In the genomic region with DNA sequence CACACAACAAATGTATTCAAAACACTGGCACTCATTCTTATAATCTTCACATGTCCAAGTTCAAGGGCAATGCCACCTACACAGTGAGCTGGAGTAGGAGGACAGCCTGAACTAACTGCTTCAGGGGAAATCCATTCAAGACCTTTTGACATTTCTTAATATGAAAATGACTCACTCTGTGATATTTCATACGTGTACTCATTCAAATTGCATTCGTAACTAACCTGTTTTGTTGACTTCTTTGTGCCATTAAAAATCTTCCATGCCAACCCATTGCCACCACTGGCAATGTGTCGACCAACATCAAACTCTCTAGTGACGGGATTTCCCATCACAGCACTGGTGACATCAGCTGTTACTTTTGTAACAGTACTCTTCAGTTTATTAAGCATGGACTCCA, we compare ENCODE assay signal across 30 mouse cellular contexts. TPM values are rescaled to one million over a fixed set of nuclear protein-coding genes. Genes with fewer than 3 reads are reported as not detected.
"Had no signal": no experiment of that assay in that cellular context is flagged by ENCODE, and none has a peak within 500 bp of the region (broad histone marks: within the 10 kb centered on the region; RNA-seq: fewer than 3 reads in every experiment).

No protein-coding gene starts in this region.

- H3K9ac ChIP-seq: heart, embryonic 13.5 days; heart, embryonic 15.5 days; hindbrain, embryonic 13.5 days; hindbrain, embryonic 15.5 days; kidney, embryonic 15.5 days; limb, embryonic 12.5 days; liver, embryonic 12.5 days; liver, embryonic 14.5 days had no signal

- H3K4me1 ChIP-seq: heart, embryonic 13.5 days; heart, embryonic 15.5 days; hindbrain, embryonic 15.5 days; kidney, embryonic 15.5 days; limb, embryonic 10.5 days; limb, embryonic 12.5 days had no signal

- H3K4me3 ChIP-seq: heart, embryonic 13.5 days; heart, embryonic 15.5 days; hindbrain, embryonic 13.5 days; hindbrain, embryonic 15.5 days; kidney, embryonic 15.5 days; layer of hippocampus, adult 2 months; left cerebral cortex, adult 2 months; limb, embryonic 10.5 days; limb, embryonic 12.5 days; liver, embryonic 12.5 days had no signal

- H3K4me2 ChIP-seq: heart, embryonic 11.5 days; heart, embryonic 13.5 days; heart, embryonic 15.5 days; hindbrain, embryonic 13.5 days; hindbrain, embryonic 15.5 days; kidney, embryonic 15.5 days; limb, embryonic 12.5 days; liver, embryonic 12.5 days had no signal

- H3K27me3 ChIP-seq: heart, embryonic 13.5 days; heart, embryonic 15.5 days; hindbrain, embryonic 13.5 days; hindbrain, embryonic 15.5 days; kidney, embryonic 15.5 days; limb, embryonic 12.5 days; liver, embryonic 12.5 days had no signal

- H3K36me3 ChIP-seq: heart, embryonic 15.5 days; hindbrain, embryonic 15.5 days; kidney, embryonic 15.5 days had no signal

- H3K27ac ChIP-seq: heart, embryonic 13.5 days; heart, embryonic 15.5 days; hindbrain, embryonic 13.5 days; hindbrain, embryonic 15.5 days; hindbrain, postnatal 0 days; kidney, embryonic 15.5 days; layer of hippocampus, adult 2 months; left cerebral cortex, adult 2 months; limb, embryonic 10.5 days; limb, embryonic 12.5 days; liver, embryonic 12.5 days; liver, embryonic 14.5 days had no signal

- DNase-seq: gastrocnemius, postnatal 14 days; gastrocnemius, postnatal 36 days; heart, adult 18-20 months; heart, postnatal 14 days; heart, postnatal 36 days; kidney, adult 11 months; kidney, adult 2 months; kidney, adult 9 months; kidney, postnatal 10 days; kidney, postnatal 25 days; kidney, postnatal 4 days had no signal

- H3K9me3 ChIP-seq: heart, embryonic 13.5 days; heart, embryonic 15.5 days; hindbrain, embryonic 13.5 days; hindbrain, embryonic 15.5 days; kidney, embryonic 15.5 days; limb, embryonic 10.5 days; limb, embryonic 12.5 days; liver, embryonic 12.5 days had no signal

- ATAC-seq: hindbrain, postnatal 0 days; intestine, embryonic 16.5 days; liver, embryonic 12.5 days had no signal

RNA-seq across cellular contexts. Expression of a gene that starts 57.0 kb away (rescaled TPM):
- total RNA-seq: gastrocnemius, adult 8-10 months; gastrocnemius, postnatal 36 days; granulocyte monocyte progenitor cell, adult 5-6 weeks; heart, adult 18-20 months; heart, postnatal 36 days; hematopoietic stem cell, adult 5-6 weeks had no signal
- polyA plus RNA-seq: heart, postnatal 0 days; intestine, embryonic 14.5 days; limb, embryonic 10.5 days; limb, embryonic 12.5 days had no signal
